Mouse (Mus musculus): ENCODE results near the gene Gm17535.
"Not testable (repeated sequence)": the region's sequence is repeated elsewhere in the genome, so short reads cannot be mapped to it uniquely, and the experiment has no call there.

The Gm17535 gene

GRCm38 (mm10) chr9:3024912-3025467 is 9.4 kb upstream of the Gm17535 start, which contains the start of gene Gm10717:
TSS of gene Gm10717 (plus strand) at chr9:3025417.
- not testable (repeated sequence) for DNase-seq (ENCODE audit: low read depth)

GRCm38 (mm10) chr9:3025653-3026052 is 8.7 kb upstream of the Gm17535 start:
- DNase-seq (ENCODE audit: low read depth) = not testable (repeated sequence)

GRCm38 (mm10) chr9:3026136-3026535 is 8.3 kb upstream of the Gm17535 start:
- DNase-seq (ENCODE audit: low read depth) = not testable (repeated sequence)

GRCm38 (mm10) chr9:3026741-3027140 is 7.7 kb upstream of the Gm17535 start:
- DNase-seq (ENCODE audit: low read depth) = not testable (repeated sequence)

- peak; percentile 70 for DNase-seq (ENCODE audit: low read depth)
Observed at GRCm38 (mm10) chr9:3027200-3027599, 7.2 kb upstream of the Gm17535 start.

- DNase-seq (ENCODE audit: low read depth) = not testable (repeated sequence)
Observed at GRCm38 (mm10) chr9:3029276-3030000, 5.0 kb upstream of the Gm17535 start.

GRCm38 (mm10) chr9:3030677-3031318 is 3.6 kb upstream of the Gm17535 start:
- peak; percentile 94 for DNase-seq (ENCODE audit: low read depth)

- DNase-seq (ENCODE audit: low read depth) = not testable (repeated sequence)
Observed at GRCm38 (mm10) chr9:3036577-3036976, 2.2 kb downstream of the Gm17535 start, which contains the start of gene Gm10715. TSS of gene Gm10715 (plus strand) at chr9:3036877.

- DNase-seq (ENCODE audit: low read depth) = peak; percentile 40
Observed at GRCm38 (mm10) chr9:3038161-3038560, 3.8 kb downstream of the Gm17535 start.

Measured in induced T-regulatory cell, adult 2 months (primary cell).